Mouse (Mus musculus): ENCODE results near the gene Pkn3. TPM values are rescaled to one million over a fixed set of nuclear protein-coding genes. Genes with fewer than 3 reads are reported as not detected.
"Not testable (repeated sequence)": the region's sequence is repeated elsewhere in the genome, so short reads cannot be mapped to it uniquely, and the experiment has no call there.

The Pkn3 gene
- polyA plus RNA-seq, 1 experiment: 29.0 TPM

- under 1% methylated on average over 54 of the region's 54 CpGs for WGBS
- TF ChIP-seq CTCF (IDR thresholded peaks at IDR 0.05; ENCODE audit: insufficient read depth, low read length): no peak
- peak; percentile 61; the same call in 1 of the 2 replicates for TF ChIP-seq POLR2A (IDR thresholded peaks at IDR 0.05; ENCODE audit: borderline replicate concordance, extremely low read depth, low read depth, low read length)
- Histone ChIP-seq H3K4me1 (ENCODE audit: control insufficient read depth, insufficient read depth, low read length) (no peaks in the 10 kb centered on the region), H3K4me3 (replicated peaks; ENCODE audit: extremely low read depth, low read depth, low read length) (peak within 1 kb of the TSS; percentile 69)
- DNase-seq: peak; percentile 98
Measured at GRCm38 (mm10) chr2:30048699-30049388, 28.6 kb upstream of the Pkn3 start, which contains the start of gene Wdr34. TSS of gene Wdr34 (minus strand) at chr2:30048881.

- no peak overlapping the region for H3K4me3 ChIP-seq (replicated peaks; ENCODE audit: extremely low read depth, low read depth, low read length)
- no peak for DNase-seq
- no peaks in the 10 kb centered on the region for H3K4me1 ChIP-seq (ENCODE audit: control insufficient read depth, insufficient read depth, low read length)
- 70% methylated on average over 3 of the region's 3 CpGs for WGBS
- no peak for TF ChIP-seq CTCF (IDR thresholded peaks at IDR 0.05; ENCODE audit: insufficient read depth, low read length)
Measured at GRCm38 (mm10) chr2:30049831-30050230, 27.7 kb upstream of the Pkn3 start.

GRCm38 (mm10) chr2:30051992-30052761 is 25.3 kb upstream of the Pkn3 start:
- no peak for DNase-seq

GRCm38 (mm10) chr2:30055310-30055709 is 22.2 kb upstream of the Pkn3 start:
- not testable (repeated sequence) for H3K4me1 ChIP-seq (ENCODE audit: control insufficient read depth, insufficient read depth, low read length); H3K4me3 ChIP-seq (replicated peaks; ENCODE audit: extremely low read depth, low read depth, low read length); DNase-seq
- 93% methylated on average over 3 of the region's 3 CpGs for WGBS

More at GRCm38 (mm10) chr2:30051992-30052761, 25.3 kb upstream of the Pkn3 start:
- Histone ChIP-seq H3K4me1 (ENCODE audit: control insufficient read depth, insufficient read depth, low read length) (no peaks in the 10 kb centered on the region), H3K4me3 (replicated peaks; ENCODE audit: extremely low read depth, low read depth, low read length) (no peak overlapping the region)
- 33% methylated on average over 6 of the region's 6 CpGs for WGBS
- TF ChIP-seq CTCF (IDR thresholded peaks at IDR 0.05; ENCODE audit: insufficient read depth, low read length): no peak
- no peak for TF ChIP-seq POLR2A (IDR thresholded peaks at IDR 0.05; ENCODE audit: borderline replicate concordance, extremely low read depth, low read depth, low read length)

DNA sequence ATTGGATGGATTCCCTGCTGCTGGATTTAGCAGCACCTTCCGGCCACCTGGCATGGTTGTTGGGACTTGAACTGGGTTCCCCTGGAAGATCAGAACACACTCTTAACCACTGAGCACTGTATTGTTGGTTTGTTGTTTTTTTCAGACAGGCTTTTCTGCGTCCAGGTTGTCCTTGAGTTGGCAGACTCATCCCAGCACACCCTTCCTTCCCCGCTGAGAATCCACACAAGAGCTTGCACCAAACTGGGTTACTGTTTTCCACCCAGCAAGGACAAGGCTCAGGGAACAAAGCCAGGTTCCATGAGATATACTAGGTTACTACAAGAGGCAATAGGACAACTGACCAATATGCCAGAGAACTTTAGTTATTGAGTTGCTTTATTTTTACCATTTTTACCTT is 20.7 kb upstream of the Pkn3 start:
- 80% methylated on average over 3 of the region's 3 CpGs for WGBS
- no peaks in the 10 kb centered on the region for H3K4me1 ChIP-seq (ENCODE audit: control insufficient read depth, insufficient read depth, low read length)
- no peak for TF ChIP-seq CTCF (IDR thresholded peaks at IDR 0.05; ENCODE audit: insufficient read depth, low read length)
- TF ChIP-seq POLR2A (IDR thresholded peaks at IDR 0.05; ENCODE audit: borderline replicate concordance, extremely low read depth, low read depth, low read length): no peak
- H3K4me3 ChIP-seq (replicated peaks; ENCODE audit: extremely low read depth, low read depth, low read length): no peak overlapping the region
- DNase-seq: no peak

DNA sequence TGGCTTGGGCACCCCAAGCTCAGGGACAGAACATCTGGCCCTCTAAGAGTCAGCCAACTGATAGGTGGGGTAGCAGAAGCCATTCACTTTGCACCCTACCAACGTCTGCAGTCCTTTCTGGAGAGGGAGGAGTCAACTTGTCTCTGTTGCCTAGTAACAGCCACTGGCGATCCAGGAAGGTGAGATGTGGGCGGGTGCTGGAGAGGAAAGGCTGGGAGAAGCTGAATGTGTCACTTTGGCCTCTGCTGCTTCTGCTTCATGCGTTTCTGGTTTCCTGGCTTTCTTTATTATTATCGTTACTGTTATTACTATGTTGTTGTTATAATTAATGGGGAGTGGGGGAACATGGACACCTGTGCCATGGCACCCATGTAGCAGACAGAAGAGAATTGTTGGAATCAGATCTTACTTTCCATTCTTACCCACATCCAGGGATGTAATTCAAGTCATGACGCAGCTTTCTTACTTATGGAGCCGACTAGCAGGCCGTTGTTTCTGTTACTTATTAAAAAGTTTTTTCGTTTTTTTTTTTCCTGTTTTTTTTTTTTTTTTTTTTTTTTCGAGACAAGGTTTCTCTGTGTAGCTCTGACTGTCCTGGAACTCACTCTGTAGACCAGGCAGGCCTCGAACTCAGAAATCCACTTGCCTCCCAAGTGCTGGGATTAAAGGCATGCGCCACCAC is 20.1 kb upstream of the Pkn3 start, which contains the start of gene Set:
Gene Set, plus strand, starts transcription at position 156 of the 682 bp plus-strand sequence.
- no peaks in the 10 kb centered on the region for H3K4me1 ChIP-seq (ENCODE audit: control insufficient read depth, insufficient read depth, low read length)
- no peak for TF ChIP-seq POLR2A (IDR thresholded peaks at IDR 0.05; ENCODE audit: borderline replicate concordance, extremely low read depth, low read depth, low read length)
- TF ChIP-seq CTCF (IDR thresholded peaks at IDR 0.05; ENCODE audit: insufficient read depth, low read length): no peak
- 43% methylated on average over 12 of the region's 12 CpGs for WGBS
- DNase-seq: no peak
- no peak within 1 kb of the TSS for H3K4me3 ChIP-seq (replicated peaks; ENCODE audit: extremely low read depth, low read depth, low read length)

DNA sequence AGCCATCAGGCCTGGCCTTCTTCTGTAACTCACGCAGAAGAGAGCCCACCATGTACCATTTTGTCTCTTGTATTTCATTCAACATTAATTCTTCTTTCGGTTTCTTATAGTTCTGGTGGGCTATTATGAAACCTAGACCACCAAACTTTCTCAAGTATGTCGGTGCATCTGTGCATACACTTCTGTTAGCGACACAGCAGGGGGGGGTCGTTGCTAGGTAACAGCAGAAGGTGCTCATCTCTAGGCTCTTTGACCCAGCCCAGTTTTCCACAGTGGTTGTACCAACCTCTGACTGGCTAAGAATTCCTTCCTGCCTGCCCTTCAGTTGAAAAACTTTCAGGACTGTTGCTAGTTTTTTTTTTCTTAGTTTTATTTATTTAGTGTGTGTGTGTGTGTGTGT is 19.1 kb upstream of the Pkn3 start:
- WGBS: 67% methylated on average over 5 of the region's 5 CpGs
- Histone ChIP-seq H3K4me1 (ENCODE audit: control insufficient read depth, insufficient read depth, low read length) (peaks cover 4% of the 10 kb centered on the region), H3K4me3 (replicated peaks; ENCODE audit: extremely low read depth, low read depth, low read length) (no peak overlapping the region)
- TF ChIP-seq CTCF (IDR thresholded peaks at IDR 0.05; ENCODE audit: insufficient read depth, low read length) (no peak), POLR2A (IDR thresholded peaks at IDR 0.05; ENCODE audit: borderline replicate concordance, extremely low read depth, low read depth, low read length) (no peak)
- DNase-seq: no peak

- peak overlapping the region; percentile 64 for H3K4me3 ChIP-seq (replicated peaks; ENCODE audit: extremely low read depth, low read depth, low read length)
- TF ChIP-seq POLR2A (IDR thresholded peaks at IDR 0.05; ENCODE audit: borderline replicate concordance, extremely low read depth, low read depth, low read length) (no peak), CTCF (IDR thresholded peaks at IDR 0.05; ENCODE audit: insufficient read depth, low read length) (no peak)
- DNase-seq: peak; percentile 57
- peaks cover 4% of the 10 kb centered on the region for H3K4me1 ChIP-seq (ENCODE audit: control insufficient read depth, insufficient read depth, low read length)
- 10% methylated on average over 37 of the region's 37 CpGs for WGBS
Measured at GRCm38 (mm10) chr2:30061215-30062166, 16.0 kb upstream of the Pkn3 start.
